Mouse (Mus musculus): ENCODE data around the gene Wdpcp.

Wdpcp gene

DNA sequence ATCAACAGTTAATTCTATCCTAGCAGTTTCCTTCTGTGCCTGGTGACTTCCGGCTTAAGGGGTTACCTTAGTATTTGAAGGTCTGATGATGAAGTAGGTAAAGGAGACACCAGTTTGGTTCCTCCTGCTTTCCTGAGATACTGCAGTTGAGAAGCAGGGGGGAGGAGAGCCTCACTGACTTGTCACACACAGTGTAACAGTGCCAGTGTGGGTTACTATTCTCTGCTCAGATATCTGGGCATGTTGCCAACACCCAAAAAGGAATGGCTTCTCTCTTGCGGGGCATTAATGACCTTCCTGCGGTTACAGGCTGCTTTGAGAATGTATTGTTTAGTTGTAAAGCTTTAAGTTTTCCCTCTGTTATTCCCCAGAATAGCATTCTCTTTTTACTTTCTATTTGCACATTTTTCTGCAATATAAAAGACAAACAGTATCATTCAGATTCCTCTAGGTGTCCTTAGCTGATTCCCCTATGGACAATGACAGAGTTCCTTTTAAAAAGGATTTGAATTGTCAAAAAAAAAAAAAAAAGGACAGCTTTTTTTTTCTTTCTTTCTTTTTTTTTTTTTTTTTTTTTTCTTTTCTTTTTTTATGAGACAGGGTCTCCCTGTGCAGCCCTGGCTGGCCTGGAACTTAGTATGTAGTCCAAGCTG lies 2.5 kb upstream of the Wdpcp start:
- no peak for DNase-seq (ENCODE audit: low read depth, low spot score)

GRCm38 (mm10) chr11:21570109-21570474 lies 1.9 kb upstream of the Wdpcp start:
- DNase-seq (ENCODE audit: low read depth, low spot score), result no peak

- DNase-seq (ENCODE audit: low read depth, low spot score), result no peak
Measured at GRCm38 (mm10) chr11:21570973-21571372, 1.1 kb upstream of the Wdpcp start.

- no peak for DNase-seq (ENCODE audit: low read depth, low spot score)
Measured at GRCm38 (mm10) chr11:21581472-21581871, 9.4 kb downstream of the Wdpcp start.

DNA sequence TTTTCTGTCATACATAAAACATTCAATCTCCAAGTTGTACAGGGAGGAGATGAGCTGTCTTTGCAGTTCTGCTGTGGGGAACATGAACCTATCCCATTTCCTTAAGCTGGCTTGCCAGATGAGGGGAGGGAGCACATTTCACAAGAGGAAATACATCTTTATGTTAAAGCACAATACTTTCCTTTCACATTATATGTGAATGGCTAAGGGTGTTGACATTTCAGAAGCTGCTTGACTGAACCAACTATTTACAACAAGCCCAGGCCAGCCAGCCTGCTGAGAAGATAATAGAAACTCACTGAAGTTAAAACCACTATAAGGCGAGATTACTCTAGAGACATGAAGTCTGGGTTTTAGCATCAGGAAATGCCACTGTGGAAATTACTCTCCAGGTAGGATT lies 11.3 kb downstream of the Wdpcp start:
- no peak for DNase-seq (ENCODE audit: low read depth, low spot score)

DNA sequence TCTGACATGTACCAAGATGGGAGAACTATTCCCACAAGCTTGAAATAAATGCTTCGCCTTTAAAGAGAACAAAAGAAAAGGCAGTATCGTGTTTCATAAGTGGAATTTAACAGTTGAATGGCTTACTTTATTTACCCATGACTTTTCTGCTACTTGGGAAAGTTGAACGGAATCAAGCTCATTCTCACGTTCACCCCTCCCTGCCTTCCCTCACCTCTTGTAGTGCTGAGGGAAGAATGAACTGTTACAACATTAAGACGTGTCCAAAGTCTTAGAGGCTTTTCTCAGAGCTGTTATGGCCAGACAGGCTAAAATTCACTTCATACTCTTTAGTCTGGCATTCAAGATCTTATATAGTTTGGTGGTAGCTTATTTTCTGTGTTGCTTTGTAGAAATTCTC lies 30.5 kb downstream of the Wdpcp start:
- no peak for DNase-seq (ENCODE audit: low read depth, low spot score)

DNA sequence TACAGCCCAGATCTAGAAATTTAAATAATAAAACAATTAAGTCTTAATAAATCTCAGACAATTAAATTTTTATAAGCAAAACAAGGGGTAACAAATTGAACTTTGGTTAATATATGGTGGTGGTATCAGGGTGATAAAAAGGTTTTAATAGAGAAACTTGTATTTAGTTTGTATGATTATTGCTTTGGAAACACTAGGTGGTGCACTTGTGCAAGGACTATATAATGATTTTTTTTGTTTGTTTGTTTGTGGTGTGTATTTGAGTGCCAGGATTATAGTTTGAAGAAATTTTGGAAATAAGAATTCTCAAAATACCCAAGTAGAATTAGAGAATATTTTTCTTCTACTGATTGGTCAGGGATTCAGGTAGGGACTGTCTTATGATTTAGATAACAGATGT lies 43.9 kb downstream of the Wdpcp start:
- no peak for DNase-seq (ENCODE audit: low read depth, low spot score)

- DNase-seq (ENCODE audit: low read depth, low spot score), result no peak
Measured at GRCm38 (mm10) chr11:21634171-21634907, 62.3 kb downstream of the Wdpcp start.

GRCm38 (mm10) chr11:21638341-21638740 lies 66.3 kb downstream of the Wdpcp start:
- DNase-seq (ENCODE audit: low read depth, low spot score), result peak; percentile 7

GRCm38 (mm10) chr11:21639534-21639933 lies 67.5 kb downstream of the Wdpcp start:
- no peak for DNase-seq (ENCODE audit: low read depth, low spot score)

DNA sequence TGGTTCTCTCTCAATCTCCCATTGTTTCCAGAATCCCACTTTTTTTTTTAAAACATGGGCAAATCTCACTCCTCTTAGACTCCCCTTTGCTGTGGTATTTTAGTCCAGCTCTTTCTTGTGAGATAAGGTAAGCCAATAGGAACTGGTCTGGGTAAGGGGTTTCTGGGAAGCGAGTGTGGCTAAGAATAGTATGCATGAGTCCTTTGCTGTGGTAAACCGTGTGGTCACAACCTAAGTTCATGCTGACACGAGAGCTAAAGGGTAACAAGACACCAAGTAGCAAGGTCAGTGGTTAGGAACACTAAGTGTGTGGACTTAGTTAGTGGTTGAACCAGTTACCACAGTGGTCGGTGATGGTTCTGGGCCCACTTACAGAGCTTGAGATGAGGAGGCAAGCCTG lies 72.2 kb downstream of the Wdpcp start:
- no peak for DNase-seq (ENCODE audit: low read depth, low spot score)

- DNase-seq (ENCODE audit: low read depth, low spot score), result no peak
Measured at GRCm38 (mm10) chr11:21646136-21646535, 74.1 kb downstream of the Wdpcp start.

DNA sequence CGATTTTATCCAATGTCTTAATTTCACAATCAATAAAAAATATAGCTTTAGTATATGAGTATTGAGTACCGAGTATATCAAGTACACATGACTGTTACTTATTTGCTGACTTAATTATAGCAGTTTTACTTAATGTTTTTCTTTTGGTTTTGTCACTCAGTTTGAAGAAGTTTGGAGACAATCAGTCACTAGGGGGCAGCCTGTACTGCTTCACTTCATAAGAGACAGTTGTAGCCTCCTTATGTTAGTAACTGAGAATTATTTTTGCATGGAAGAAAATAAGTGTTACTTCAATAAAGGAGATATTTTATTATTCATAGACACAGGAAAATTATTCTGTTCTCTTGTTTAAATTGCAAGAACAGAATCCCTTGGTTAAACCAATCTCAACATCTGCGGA lies 87.0 kb downstream of the Wdpcp start:
- peak; percentile 5 for DNase-seq (ENCODE audit: low read depth, low spot score)

- DNase-seq (ENCODE audit: low read depth, low spot score), result no peak
Measured at GRCm38 (mm10) chr11:21677034-21677433, 105.0 kb downstream of the Wdpcp start.

GRCm38 (mm10) chr11:21688441-21688840 lies 116.4 kb downstream of the Wdpcp start:
- no peak for DNase-seq (ENCODE audit: low read depth, low spot score)

GRCm38 (mm10) chr11:21690730-21691129 lies 118.7 kb downstream of the Wdpcp start:
- DNase-seq (ENCODE audit: low read depth, low spot score), result no peak

- DNase-seq (ENCODE audit: low read depth, low spot score), result no peak
Measured at GRCm38 (mm10) chr11:21694087-21694486, 122.1 kb downstream of the Wdpcp start.

DNA sequence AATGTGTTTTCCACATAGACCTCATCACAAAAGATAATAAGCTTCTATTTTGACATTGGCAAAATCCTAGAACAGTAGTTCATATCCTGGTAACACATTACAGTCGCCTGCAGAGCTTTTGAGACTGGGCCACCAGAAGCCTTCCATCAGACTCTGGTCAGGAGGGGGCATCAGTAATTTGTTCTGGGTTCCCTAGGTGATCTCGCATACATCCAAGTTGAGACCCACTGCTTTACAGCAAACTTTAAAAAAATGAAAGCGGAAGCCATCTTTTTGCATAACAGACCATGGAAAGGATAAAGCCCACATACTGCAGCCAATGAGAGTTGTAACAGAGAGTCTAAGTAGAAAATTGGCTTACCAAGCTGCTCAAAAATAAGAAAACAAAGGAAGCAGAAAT lies 125.6 kb downstream of the Wdpcp start:
- DNase-seq (ENCODE audit: low read depth, low spot score), result no peak

DNA sequence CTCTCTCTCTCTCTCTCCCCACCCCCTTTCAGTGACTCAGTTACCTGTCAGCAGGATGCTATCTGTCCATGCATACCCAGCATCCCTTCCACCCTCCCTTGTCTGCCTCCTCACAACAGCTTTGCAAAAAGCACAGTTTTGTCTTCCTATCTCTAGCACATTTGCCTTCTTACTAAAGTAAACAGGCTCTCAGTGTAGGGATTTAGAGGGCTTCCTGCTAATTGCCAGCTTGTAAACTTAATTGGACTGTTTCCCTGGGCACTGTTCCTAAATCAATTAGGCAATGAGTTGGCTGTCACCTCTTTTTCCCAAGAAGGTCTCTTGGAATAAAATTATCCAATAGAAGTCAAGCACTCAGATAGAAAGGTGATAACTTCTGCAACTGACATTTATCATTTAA lies 141.5 kb downstream of the Wdpcp start:
- no peak for DNase-seq (ENCODE audit: low read depth, low spot score)

DNA sequence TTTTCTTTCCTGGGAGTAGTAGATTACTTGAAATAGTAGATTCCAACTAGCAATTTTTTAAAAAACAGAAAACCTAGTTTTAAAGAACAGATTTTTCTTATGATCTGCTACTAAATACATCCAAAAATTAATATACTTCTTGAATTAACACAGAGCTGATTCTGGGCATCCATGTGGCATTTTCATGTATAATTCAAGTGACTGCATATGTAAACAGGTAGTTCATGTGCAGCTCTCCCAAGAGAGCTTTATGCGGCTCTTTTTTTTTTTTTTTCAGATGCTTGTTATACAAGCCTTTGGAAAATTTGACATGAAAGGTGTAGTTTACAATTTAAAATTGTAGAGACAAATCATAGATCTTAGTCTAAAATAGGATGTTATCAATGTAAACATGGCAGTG lies 142.0 kb downstream of the Wdpcp start:
- no peak for DNase-seq (ENCODE audit: low read depth, low spot score)

GRCm38 (mm10) chr11:21726329-21726728 lies 154.3 kb downstream of the Wdpcp start:
- DNase-seq (ENCODE audit: low read depth, low spot score), result no peak

DNA sequence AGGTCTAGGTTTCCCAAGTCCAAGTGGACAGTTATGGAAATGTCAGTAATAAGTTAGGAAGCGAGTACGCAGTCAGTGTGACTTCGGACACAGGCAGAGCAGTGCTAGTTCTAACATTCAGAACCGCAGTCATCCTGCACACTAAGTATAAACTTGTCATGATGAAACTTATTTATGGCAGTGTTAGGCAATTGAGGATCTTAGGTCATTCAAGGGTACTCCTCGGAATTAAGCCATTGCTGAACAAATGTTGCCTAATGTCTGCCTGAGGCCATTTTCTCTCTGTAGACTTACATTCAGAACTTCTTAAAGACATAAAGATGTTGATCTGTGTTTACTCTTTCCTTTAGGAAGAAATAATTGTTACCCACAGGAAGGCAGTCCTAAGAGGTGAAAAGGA lies 157.0 kb downstream of the Wdpcp start:
- DNase-seq (ENCODE audit: low read depth, low spot score), result no peak

DNA sequence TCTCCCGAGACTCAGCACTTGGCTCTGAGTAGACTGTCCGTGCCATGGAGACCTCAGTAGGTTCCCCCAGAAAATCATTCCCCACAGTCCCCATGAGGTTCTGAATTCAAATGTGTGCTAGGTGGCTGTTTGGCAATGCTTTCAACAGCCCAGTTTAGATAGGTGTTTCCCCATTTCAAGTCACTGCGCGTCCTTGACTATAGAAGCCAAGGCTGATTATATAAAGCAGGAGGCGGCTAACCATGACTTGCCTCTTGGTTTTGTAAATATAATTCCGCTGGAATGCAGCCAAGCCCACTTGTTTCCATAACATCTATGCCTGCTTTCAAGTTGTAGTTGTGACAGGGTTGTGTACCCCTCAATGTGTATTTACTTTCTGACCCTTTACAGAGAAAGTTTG lies 157.9 kb downstream of the Wdpcp start:
- DNase-seq (ENCODE audit: low read depth, low spot score), result no peak

DNA sequence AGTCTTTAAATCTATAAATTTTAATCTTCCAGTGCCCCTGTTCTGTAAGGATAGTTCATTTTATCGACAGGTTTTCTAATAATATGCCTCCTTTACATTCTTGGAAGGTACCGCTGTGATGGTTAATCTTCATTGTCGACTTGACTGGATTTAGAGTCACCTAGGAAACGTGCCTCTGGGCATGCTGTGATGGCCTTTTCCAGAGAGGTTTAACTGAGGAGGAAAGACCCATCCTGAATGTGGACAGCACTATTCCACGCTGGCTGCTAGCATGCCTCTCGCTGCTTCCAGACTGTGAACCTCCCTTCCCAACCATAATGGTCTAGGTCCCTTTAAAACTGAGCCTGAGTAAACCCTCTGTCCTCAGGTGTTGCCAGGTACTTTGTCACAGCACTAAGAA lies 163.2 kb downstream of the Wdpcp start:
- DNase-seq (ENCODE audit: low read depth, low spot score), result no peak

Data from embryo, embryonic 11.5 days (tissue).